Mouse (Mus musculus) lung, embryonic 15.5 days (tissue): ENCODE data around the gene Numb. TPM values are rescaled to one million over a fixed set of nuclear protein-coding genes. Genes with fewer than 3 reads are reported as not detected.

Experiments
- ATAC-seq: fragments of 200-750 bp; cut with Nextera tagmentation; 2 replicates; pipeline ENCODE4 v1.8.0; 2017; ENCODE audit warnings: moderate number of reproducible peaks, borderline replicate concordance; ENCODE audit not compliant: low FRiP score, low TSS enrichment; ENCODE audit errors: extremely low read depth
- H3K27ac ChIP-seq: fragments of 300-500 bp; sonication (generic); 2 replicates; pipeline ENCODE4 v1.5.1; 2015; ENCODE audit warnings: moderate library complexity, mild to moderate bottlenecking, inconsistent platforms
- H3K27me3 ChIP-seq: fragments of 300-500 bp; sonication (generic); 2 replicates; pipeline ENCODE4 v1.6.1; 2015; ENCODE audit warnings: inconsistent platforms
- H3K36me3 ChIP-seq: fragments of 300-500 bp; sonication (generic); 2 replicates; pipeline ENCODE4 v1.6.1; 2015; ENCODE audit warnings: inconsistent platforms
- H3K4me1 ChIP-seq: fragments of 300-500 bp; sonication (generic); 2 replicates; pipeline ENCODE4 v1.6.1; 2015; ENCODE audit warnings: inconsistent platforms
- H3K4me2 ChIP-seq: fragments of 300-500 bp; sonication (generic); 2 replicates; pipeline ENCODE4 v1.6.1; 2015; ENCODE audit warnings: inconsistent platforms, mild to moderate bottlenecking, moderate library complexity
- H3K4me3 ChIP-seq: fragments of 300-500 bp; sonication (generic); 2 replicates; pipeline ENCODE4 v1.5.1; 2015; ENCODE audit warnings: mild to moderate bottlenecking, inconsistent platforms
- H3K9ac ChIP-seq: fragments of 300-500 bp; sonication (generic); 2 replicates; pipeline ENCODE4 v1.6.1; 2015; ENCODE audit warnings: inconsistent platforms
- H3K9me3 ChIP-seq: fragments of 300-500 bp; sonication (generic); 2 replicates; pipeline ENCODE4 v1.6.1; 2016; ENCODE audit warnings: inconsistent platforms
- WGBS: fragments of 180-500 bp; shearing (Covaris S2); methylation state at CpG from one replicate; pipeline ENCODE4 v1.1.7; 2015; 5-methylcytosine and 5-hydroxymethylcytosine counted together
- polyA plus RNA-seq: library from polyadenylated mRNA; unstranded; fragments of >200 nt; fragmentation: Nextera tagmentation; extraction: Ambion mirVana; gene quantifications from 2 replicates; pipeline ENCODE4 v1.2.1, GENCODE M21; 2015

The Numb gene
- polyA plus RNA-seq, 1 experiment from 2014 or later = 40.9 TPM

GRCm38 (mm10) chr12:83847877-83848276 is 73.9 kb downstream of the Numb start:
- Histone ChIP-seq H3K27me3 (no peaks in the 10 kb centered on the region), H3K4me1 (no peaks in the 10 kb centered on the region), H3K27ac (no peak overlapping the region), H3K4me3 (no peak overlapping the region), H3K4me2 (no peak overlapping the region), H3K9ac (no peak overlapping the region), H3K36me3 (no peaks in the 10 kb centered on the region), H3K9me3 (no peaks in the 10 kb centered on the region)
- no peak for ATAC-seq
- WGBS = 78% methylated on average over 2 of the region's 2 CpGs

- Histone ChIP-seq H3K4me1 (no peaks in the 10 kb centered on the region), H3K4me3 (no peak overlapping the region), H3K27ac (no peak overlapping the region), H3K9ac (no peak overlapping the region), H3K4me2 (no peak overlapping the region), H3K9me3 (no peaks in the 10 kb centered on the region), H3K36me3 (peaks cover 19% of the 10 kb centered on the region), H3K27me3 (no peaks in the 10 kb centered on the region)
- no peak for ATAC-seq
- WGBS = 88% methylated on average over 3 of the region's 3 CpGs
Measured at GRCm38 (mm10) chr12:83842678-83843440, 78.9 kb downstream of the Numb start.

- no peak overlapping the region for H3K9ac ChIP-seq
- H3K36me3 ChIP-seq = peaks cover 25% of the 10 kb centered on the region
Measured at GRCm38 (mm10) chr12:83841409-83842190, 80.1 kb downstream of the Numb start.

GRCm38 (mm10) chr12:83833979-83834378 is 87.8 kb downstream of the Numb start:
- Histone ChIP-seq H3K36me3 (peaks cover 21% of the 10 kb centered on the region), H3K9ac (no peak overlapping the region), H3K27me3 (no peaks in the 10 kb centered on the region), H3K4me3 (no peak overlapping the region), H3K27ac (no peak overlapping the region), H3K9me3 (no peaks in the 10 kb centered on the region), H3K4me1 (no peaks in the 10 kb centered on the region), H3K4me2 (no peak overlapping the region)
- WGBS = 94% methylated on average over 3 of the region's 3 CpGs
- no peak for ATAC-seq

More at GRCm38 (mm10) chr12:83841409-83842190, 80.1 kb downstream of the Numb start:
- 80% methylated on average over 10 of the region's 10 CpGs for WGBS
- no peaks in the 10 kb centered on the region for H3K9me3 ChIP-seq
- no peak overlapping the region for H3K4me3 ChIP-seq
- no peaks in the 10 kb centered on the region for H3K4me1 ChIP-seq
- no peak overlapping the region for H3K27ac ChIP-seq
- no peak for ATAC-seq
- no peak overlapping the region for H3K4me2 ChIP-seq
- no peaks in the 10 kb centered on the region for H3K27me3 ChIP-seq

GRCm38 (mm10) chr12:83830424-83830823 is 91.3 kb downstream of the Numb start:
- WGBS = 69% methylated on average over 3 of the region's 3 CpGs
- H3K27me3 ChIP-seq = no peaks in the 10 kb centered on the region
- H3K9ac ChIP-seq = no peak overlapping the region
- peaks cover 11% of the 10 kb centered on the region for H3K36me3 ChIP-seq
- H3K4me1 ChIP-seq = no peaks in the 10 kb centered on the region
- H3K4me3 ChIP-seq = no peak overlapping the region
- H3K9me3 ChIP-seq = no peaks in the 10 kb centered on the region
- no peak overlapping the region for H3K4me2 ChIP-seq
- ATAC-seq = no peak
- H3K27ac ChIP-seq = no peak overlapping the region

GRCm38 (mm10) chr12:83816616-83817015 is 105.1 kb downstream of the Numb start:
- Histone ChIP-seq H3K4me1 (no peaks in the 10 kb centered on the region), H3K4me2 (no peak overlapping the region), H3K9me3 (no peaks in the 10 kb centered on the region), H3K27ac (no peak overlapping the region), H3K4me3 (no peak overlapping the region), H3K9ac (no peak overlapping the region), H3K36me3 (peaks cover 8% of the 10 kb centered on the region; the same call in 1 of the 2 replicates), H3K27me3 (no peaks in the 10 kb centered on the region)
- no peak for ATAC-seq
- WGBS = 57% methylated on average over 1 of the region's 1 CpGs

- peaks cover 19% of the 10 kb centered on the region for H3K36me3 ChIP-seq
- H3K9me3 ChIP-seq = no peaks in the 10 kb centered on the region
Measured at GRCm38 (mm10) chr12:83811901-83812300, 109.8 kb downstream of the Numb start.

GRCm38 (mm10) chr12:83803641-83804040 is 118.1 kb downstream of the Numb start:
- no peak overlapping the region for H3K9ac ChIP-seq
- H3K4me1 ChIP-seq = no peaks in the 10 kb centered on the region
- H3K27me3 ChIP-seq = no peaks in the 10 kb centered on the region
- peaks cover 70% of the 10 kb centered on the region for H3K36me3 ChIP-seq
- no peak for ATAC-seq
- no peak overlapping the region for H3K4me3 ChIP-seq
- WGBS = 90% methylated on average over 7 of the region's 7 CpGs
- H3K4me2 ChIP-seq = no peak overlapping the region
- peaks cover 3% of the 10 kb centered on the region; the same call in 1 of the 2 replicates for H3K9me3 ChIP-seq
- no peak overlapping the region for H3K27ac ChIP-seq

More at GRCm38 (mm10) chr12:83811901-83812300, 109.8 kb downstream of the Numb start:
- Histone ChIP-seq H3K9ac (no peak overlapping the region), H3K4me2 (no peak overlapping the region), H3K27ac (no peak overlapping the region), H3K4me1 (no peaks in the 10 kb centered on the region), H3K4me3 (no peak overlapping the region), H3K27me3 (no peaks in the 10 kb centered on the region)
- no peak for ATAC-seq
- 91% methylated on average over 3 of the region's 3 CpGs for WGBS

GRCm38 (mm10) chr12:83800943-83801342 is 120.8 kb downstream of the Numb start:
- H3K4me1 ChIP-seq = no peaks in the 10 kb centered on the region
- H3K27me3 ChIP-seq = no peaks in the 10 kb centered on the region
- H3K9ac ChIP-seq = no peak overlapping the region
- ATAC-seq = no peak
- H3K9me3 ChIP-seq = peaks cover 3% of the 10 kb centered on the region; the same call in 1 of the 2 replicates
- no peak overlapping the region for H3K4me3 ChIP-seq
- no peak overlapping the region for H3K27ac ChIP-seq
- WGBS = 65% methylated on average over 9 of the region's 9 CpGs
- peaks cover 53% of the 10 kb centered on the region for H3K36me3 ChIP-seq
- no peak overlapping the region for H3K4me2 ChIP-seq

GRCm38 (mm10) chr12:83798313-83798712 is 123.4 kb downstream of the Numb start:
- Histone ChIP-seq H3K27me3 (no peaks in the 10 kb centered on the region), H3K4me3 (no peak overlapping the region), H3K36me3 (peaks cover 43% of the 10 kb centered on the region), H3K27ac (no peak overlapping the region), H3K9ac (no peak overlapping the region), H3K4me1 (no peaks in the 10 kb centered on the region), H3K4me2 (no peak overlapping the region), H3K9me3 (no peaks in the 10 kb centered on the region)
- WGBS = 90% methylated on average over 5 of the region's 5 CpGs
- no peak for ATAC-seq

GRCm38 (mm10) chr12:83795586-83795985 is 126.1 kb downstream of the Numb start:
- ATAC-seq = no peak
- no peaks in the 10 kb centered on the region for H3K27me3 ChIP-seq
- no peaks in the 10 kb centered on the region for H3K4me1 ChIP-seq
- no peak overlapping the region for H3K9ac ChIP-seq
- H3K27ac ChIP-seq = no peak overlapping the region
- H3K4me2 ChIP-seq = no peak overlapping the region
- WGBS = 92% methylated on average over 7 of the region's 7 CpGs
- no peaks in the 10 kb centered on the region for H3K9me3 ChIP-seq
- peaks cover 34% of the 10 kb centered on the region for H3K36me3 ChIP-seq
- H3K4me3 ChIP-seq = no peak overlapping the region

GRCm38 (mm10) chr12:83795051-83795450 is 126.7 kb downstream of the Numb start:
- peaks cover 29% of the 10 kb centered on the region for H3K36me3 ChIP-seq
- no peaks in the 10 kb centered on the region for H3K27me3 ChIP-seq
- no peak for ATAC-seq
- no peak overlapping the region for H3K4me3 ChIP-seq
- no peak overlapping the region for H3K9ac ChIP-seq
- 40% methylated on average over 2 of the region's 2 CpGs for WGBS
- no peak overlapping the region for H3K27ac ChIP-seq
- H3K9me3 ChIP-seq = no peaks in the 10 kb centered on the region
- H3K4me2 ChIP-seq = no peak overlapping the region
- H3K4me1 ChIP-seq = no peaks in the 10 kb centered on the region
